Mouse (Mus musculus) testis, postnatal 14 days (tissue): ENCODE measurements around the gene Wdhd1.

Source experiments
- DNase-seq: peaks from one replicate; pipeline ENCODE4 v3.0.0; 2021; ENCODE audit warnings: low spot score

Wdhd1 gene

DNA sequence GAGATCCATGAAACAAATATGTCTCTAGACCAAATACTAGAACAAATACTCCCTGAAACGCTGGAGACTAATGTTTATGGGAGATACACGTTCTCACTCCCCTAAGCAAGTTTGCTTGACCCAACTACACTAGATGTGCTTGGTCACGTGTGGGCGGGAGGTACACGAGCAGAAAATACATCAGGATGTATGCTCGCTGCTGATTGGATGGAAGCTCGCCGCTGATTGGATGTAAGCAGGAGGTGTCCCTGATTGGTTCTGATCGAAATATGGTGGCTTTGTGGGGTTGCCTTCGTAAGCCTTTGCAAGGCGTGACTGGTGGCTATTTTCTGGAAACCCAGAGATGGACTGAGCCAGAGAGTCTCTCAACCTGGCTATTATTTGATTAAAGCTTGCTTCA, 55.1 kb downstream of the Wdhd1 start:
- DNase-seq = peak; percentile 76

DNA sequence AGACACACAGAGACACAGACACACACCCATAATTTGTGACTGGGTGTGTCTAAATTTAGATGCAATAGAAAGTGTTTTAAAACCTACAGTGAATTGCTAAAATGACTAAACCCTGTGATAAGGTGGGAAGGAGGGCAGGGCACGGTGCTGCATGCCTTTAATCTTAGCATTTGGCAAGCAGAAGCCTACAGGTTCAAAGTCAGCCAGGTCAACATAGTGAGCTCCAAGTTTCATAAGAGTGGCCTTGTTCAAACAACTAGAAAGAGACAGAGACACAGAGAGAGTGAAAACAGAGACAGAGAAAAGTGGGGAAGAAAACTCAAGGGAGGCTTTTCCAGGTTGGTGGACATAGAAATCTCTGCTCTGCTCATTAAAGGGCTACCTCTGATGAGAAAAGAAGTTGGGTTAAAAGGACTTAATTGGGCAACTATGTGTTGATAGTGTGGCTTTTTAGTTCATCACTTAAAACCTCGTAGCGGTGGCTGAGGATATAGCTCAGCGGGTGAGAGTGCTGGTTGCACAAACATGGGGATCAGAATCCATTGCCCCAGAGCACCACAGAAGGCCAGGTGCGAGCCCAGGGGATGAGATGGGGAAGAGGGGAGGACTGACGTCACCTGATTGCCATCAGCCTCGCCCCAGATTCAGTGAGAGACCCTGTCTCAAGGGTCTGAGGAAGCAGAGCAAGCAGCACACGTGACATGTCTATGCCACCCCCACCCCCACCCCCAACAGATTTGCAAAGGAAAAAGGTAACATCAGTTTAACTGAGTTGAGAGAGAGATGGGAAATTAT, 56.2 kb downstream of the Wdhd1 start:
- DNase-seq = no peak

DNA sequence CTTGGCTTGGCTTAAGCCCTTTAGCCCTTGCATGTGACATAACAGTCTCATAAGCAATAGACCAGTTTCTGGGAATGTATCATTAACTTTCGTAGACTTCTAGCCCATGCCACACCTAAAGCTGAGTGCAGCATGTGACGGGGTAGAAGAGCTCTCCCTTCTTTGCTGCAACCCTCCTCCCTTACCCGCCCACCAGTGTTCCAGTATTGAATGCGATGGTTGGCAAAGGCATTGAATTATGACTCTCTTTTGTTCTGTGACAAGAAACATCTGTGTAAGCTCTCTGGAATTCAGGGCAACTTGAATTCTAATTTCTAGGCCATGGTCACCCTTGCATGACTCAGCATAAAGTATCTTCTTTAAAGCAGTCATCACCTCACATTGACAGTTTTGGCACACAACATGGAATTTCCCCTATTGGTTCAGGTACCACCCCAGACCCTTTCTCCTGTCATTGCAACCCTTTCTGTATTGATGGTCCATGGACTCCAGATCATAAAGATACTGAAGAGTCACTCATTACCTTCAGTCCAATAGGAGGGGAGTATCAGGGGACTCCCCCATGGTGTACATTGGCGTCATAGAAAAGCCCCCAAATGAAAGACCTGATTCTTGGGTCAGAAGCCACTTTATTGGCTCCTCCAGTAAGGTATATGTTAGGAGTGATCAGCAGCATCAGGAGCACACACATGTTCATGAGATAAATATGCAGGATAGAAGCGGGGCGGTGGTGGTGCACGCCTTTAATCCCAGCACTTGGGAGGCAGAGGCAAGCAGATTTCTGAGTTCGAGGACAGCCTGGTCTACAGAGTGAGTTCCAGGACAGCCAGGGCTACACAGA, 57.7 kb downstream of the Wdhd1 start:
- no peak for DNase-seq

DNA sequence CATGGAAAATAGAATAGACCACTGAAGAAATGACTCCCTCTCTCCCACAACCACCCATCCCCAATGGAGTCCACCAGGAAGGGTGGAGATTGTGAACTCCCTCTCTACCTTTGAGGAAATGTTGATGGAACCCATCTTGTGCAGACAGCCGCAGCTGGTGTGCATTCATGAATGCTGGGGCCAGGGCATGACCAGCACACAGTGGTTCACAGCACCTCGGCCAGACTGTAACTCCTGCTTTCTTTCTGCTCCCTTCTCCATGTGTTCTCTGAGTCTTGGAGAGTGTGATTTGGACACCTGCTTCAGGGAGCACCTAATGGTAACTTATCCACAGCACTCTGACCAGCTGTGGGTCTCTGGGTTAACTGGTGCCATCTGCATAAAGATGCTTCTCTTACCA, 60.1 kb downstream of the Wdhd1 start:
- no peak for DNase-seq

DNA sequence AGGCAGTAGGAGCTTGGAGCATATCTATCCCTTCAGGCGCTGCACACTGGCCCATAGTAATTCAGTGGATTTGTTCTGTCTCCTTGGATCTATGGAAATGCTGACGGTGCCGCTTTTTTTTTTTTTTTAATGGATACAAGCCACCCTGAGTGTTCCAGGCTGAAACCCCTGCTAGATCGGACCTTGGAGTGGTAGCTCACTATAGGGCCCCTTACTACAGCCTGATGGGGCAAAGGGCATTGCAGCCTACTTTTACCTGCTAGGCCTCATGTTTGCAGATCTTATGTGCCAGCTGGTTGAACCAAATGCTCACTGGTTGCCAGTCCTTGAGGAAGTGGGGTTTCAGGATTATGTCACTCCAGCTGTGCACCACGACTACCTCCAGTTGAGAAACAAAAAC, 62.3 kb downstream of the Wdhd1 start:
- no peak for DNase-seq

DNA sequence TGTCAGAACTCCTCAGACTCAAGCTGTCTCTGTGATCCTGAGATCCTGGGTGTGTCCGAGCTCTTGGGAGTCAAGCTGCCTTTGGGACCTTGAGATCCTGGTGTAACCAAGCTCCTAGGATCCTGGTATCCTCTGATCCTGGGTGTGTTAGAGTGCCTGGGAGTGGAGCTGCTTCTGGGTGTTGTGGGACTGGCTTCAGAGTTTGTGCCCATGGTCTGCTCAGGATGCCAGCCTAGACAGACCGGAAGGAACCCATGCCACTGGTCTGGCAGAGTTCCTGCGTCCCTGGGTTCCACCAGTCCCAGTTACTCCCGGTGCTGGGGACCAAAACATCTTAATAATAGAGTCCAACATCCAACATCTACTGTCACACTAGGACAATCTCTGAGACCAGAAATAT, 63.4 kb downstream of the Wdhd1 start:
- no peak for DNase-seq

DNA sequence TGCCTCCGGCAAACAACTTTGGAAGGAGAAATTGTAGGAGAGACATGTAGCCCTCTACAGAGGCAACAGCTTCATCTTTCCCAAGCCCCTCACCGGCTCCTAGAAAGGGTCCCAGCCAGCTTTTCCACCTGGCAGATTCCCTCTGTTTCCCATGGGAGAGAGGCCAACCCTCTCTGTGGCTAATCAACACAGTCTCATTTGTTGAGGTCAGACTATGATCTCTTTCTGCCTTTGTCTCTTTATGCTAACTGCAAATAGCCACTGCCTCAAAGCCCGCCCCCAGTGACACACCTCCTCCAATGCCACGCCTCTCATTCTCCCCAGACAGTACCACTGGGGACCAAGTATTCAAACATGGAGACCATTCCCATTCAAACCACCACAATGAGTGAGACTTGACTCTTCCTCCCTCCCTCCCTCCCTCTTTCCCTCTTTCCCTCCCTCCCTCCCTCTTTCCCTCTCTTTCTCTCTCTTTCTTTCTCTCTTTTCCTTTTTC, 66.9 kb downstream of the Wdhd1 start:
- DNase-seq = no peak

DNA sequence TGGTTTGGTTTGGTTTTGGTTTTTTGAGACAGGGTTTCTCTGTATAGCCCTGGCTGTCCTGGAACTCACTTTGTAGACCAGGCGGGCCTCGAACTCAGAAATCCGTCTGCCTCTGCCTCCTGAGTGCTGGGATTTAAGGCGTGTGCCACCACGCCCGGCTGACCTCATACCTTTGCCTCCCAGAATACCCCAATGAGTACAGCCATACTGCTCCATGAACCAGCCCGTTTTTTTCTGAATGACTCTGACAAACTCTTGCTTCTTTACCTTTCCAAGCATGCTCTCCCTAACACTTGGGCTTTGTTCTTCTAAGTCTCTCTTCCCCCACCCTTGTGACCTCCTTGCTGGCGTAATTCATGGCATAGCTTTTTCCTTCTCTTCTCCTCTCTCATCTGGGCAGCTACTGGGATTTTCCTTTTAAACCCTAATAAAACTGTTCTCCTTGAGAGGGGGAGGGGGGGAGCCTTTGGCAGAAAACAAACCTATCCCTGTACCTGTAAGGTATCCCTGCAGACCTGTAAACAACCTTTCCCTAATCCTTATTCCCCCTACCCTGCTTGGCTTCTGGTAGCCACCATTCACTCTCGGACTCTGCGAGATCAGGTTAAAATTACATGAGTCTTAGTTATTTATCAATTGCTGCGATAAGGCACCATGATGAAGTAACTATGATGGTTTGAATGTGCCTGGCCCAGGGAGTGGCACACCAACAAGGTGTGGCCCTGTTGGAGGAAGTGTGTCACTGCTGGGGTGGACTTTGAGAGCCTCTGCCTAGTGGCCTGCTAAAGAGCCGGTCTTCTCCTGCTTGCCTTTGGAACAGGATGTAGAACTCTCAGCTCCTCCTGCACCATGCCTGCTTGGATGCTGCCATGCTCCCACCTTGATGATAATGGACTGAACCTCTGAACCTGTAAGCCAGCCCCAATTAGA, 67.8 kb downstream of the Wdhd1 start:
- DNase-seq = no peak

DNA sequence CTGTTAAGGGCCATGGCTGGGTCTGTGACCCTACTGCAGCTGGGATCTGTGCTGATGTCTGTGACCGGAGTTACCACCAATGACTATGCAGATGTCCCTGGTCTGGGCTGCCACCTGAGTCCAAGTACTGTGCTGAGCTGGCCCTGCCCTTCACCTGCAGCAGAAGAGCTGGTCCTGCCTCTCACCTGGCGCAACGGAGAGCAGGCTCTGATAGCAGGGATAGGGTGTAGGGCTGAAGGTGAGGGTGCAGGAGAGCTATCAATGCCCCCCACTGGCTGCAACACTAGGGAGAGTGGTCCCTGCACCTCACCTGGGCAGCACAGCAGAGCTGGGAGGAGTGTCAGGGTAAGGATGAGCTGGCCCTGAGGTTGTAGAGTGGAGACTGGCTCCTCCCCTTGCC, 70.1 kb downstream of the Wdhd1 start:
- DNase-seq = no peak

DNA sequence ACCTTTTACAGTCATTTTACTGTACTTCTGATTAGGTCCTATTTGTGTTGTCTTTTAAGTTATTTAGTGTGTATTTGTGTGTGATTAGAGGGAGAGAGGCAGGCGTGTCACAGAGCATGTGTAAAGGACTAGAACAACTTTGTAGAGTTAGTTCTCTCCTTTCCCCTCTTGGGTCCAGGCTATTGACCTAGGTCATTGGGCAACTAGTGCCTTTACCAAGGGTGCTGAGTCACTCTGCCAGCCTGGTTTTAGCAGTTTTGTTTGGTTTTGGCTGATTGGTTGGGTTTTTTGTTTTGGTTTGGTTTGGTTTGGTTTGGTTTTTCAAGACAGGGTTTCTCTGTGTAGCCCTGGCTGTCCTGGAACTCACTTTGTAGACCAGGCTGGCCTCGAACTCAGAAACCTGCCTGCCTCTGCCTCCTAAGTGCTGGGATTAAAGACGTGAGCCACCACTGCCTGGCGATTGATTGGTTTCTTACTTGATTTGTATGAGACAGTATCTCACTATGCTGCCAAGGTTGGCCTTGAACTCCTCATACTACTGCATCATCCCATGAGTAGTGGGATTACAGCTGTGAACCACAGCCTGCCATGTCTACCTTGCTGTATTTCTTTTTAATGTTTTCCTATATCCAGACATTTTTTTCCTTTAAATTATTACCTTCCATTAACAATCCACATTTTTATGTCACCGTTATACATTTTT, 71.2 kb downstream of the Wdhd1 start:
- no peak for DNase-seq

DNA sequence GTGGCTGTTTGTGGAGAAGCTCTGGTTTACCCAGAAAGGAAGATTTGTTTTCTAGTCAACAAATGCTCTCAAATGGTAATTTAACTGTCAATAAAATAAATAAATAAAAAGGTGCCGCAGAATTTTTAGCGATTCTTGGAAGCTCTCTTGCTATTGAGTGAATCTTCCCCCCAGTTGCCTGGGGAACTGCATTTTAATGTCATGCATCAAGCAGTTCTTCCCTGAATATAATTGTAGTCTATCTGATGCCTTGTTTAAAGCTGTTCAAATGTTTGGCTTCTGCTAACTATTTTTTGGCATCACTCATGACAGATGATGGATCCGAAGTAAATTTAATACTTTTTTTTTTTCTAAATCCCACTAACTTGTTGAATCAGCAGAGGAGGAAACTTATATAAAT, 79.3 kb downstream of the Wdhd1 start:
- no peak for DNase-seq

DNA sequence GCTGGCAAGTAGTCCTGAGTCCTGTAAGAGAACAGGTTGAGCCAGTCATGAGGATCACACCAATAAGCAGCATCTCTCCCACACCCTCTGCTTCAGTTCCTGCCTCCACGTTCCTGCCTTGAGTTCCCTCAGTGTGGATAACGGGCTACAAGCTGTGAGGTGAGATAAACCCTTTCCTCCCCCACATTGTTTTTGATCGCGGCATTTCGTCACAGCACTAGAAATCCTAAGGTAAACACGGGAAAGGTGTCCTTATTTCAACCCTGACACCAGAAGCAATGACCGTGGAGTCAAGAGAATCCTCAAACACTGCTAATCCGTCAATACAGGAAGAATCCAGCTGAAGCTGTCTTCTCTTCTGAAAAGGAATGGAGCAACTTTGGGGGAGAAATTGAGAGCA, 79.9 kb downstream of the Wdhd1 start:
- DNase-seq = no peak

DNA sequence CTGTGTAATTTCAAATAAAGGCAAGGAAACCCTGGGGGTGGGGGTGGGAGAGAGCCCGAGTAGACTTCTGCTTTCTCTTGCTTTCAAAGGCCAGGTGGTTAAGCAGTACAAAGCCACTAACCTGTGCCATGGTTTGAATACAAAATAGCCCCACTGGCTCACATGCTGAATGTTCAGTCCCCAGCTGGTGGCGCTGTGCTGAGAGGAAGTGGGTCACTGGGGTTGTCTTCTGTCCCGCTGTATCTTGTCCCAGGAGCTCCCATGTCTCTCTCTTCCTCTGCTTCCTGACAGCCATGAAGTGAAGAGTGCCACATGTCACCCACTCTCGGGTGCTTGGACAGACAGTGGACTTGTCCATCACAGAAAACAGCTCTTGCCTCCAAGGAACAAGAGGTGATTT, 82.6 kb downstream of the Wdhd1 start:
- DNase-seq = no peak

DNA sequence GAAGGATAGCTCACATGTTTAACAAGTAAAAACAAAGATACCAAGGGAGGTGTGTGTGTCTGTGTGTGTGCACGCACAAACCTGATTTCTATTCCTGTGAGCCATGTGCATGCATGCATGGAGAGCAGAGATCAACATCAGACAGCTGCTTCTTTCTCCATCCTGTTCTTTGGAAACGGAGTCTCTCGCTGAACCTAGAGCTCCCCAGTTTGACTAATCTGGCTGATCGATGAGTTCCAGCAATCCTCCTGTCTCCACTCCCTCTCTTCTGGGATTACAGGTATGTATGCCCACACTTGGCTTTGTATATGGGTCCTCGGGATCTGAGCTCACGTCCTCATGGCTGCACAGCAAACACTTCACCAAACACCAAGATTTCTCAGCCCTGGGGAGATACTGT, 83.2 kb downstream of the Wdhd1 start:
- DNase-seq = no peak

DNA sequence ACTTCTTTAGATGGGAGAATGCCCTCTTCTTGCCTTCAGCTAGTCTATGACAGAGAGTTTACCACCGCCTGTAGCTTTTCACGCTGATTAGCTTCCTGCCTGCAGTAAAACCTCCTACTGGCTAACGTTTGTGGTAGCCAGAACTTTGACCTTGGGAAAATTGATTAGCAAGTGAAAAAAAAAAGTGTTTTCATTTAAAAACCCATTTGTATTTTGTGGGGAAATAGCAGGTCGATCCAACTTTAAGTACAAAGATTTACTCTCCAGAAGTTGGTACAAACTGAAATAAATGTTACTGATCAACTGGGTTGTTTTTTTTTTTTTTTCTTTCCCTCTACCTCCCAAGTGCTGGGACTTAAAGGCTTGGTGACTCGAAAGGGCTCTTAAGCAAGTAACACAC, 84.8 kb downstream of the Wdhd1 start:
- DNase-seq = no peak
